Mouse (Mus musculus): ENCODE data around the gene Tarm1. TPM values are rescaled to one million over a fixed set of nuclear protein-coding genes. Genes with fewer than 3 reads are reported as not detected.

The Tarm1 gene
- total RNA-seq, 2 experiments from 2014 or later = not detected

- no peak for DNase-seq (ENCODE audit: extremely low spot score in 1 of 2, low spot score in 1 of 2)
Measured at GRCm38 (mm10) chr7:3442476-3443062, 59.9 kb downstream of the Tarm1 start.

DNA sequence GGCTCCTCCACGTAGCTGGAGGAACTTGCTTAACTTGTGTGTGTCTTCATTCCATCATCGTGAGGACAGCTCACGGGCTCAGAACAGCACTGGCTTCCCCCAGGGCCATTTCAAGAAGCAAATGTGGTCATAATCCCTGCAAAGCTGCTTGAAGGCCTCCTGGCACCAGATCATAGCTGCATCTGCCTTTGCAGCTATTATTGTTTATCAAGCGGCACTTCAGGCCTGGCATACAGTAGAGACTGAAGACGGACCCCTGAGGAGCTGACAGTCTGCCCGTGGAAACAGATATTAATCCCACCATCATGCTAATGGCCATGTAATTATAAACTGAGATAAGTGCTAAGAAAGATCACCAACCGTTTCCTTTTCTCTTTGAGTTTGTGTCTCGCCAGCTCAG is 61.9 kb downstream of the Tarm1 start:
- DNase-seq (ENCODE audit: extremely low spot score in 1 of 2, low spot score in 1 of 2) = no peak

GRCm38 (mm10) chr7:3439984-3440383 is 62.4 kb downstream of the Tarm1 start:
- no peak for DNase-seq (ENCODE audit: extremely low spot score in 1 of 2, low spot score in 1 of 2)

DNA sequence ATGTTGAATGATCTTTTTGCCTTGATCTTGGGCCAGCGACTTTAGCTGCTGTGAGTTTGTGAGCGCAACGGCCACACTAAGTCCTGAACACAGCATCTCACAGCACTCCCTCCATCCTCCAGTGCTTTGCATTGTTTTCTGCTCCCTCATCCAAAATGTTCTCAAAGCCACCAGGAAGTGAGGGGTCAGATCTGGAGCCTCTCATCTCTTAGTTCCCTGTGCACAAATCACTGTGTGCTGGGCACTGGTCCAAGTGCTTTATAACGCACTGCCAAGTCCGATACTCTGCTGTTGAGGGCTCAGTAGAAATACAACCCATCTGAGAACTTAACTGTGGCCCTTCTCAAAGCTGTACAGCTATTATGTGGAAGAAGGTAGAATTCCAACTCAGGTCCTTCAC is 64.5 kb downstream of the Tarm1 start:
- DNase-seq (ENCODE audit: extremely low spot score in 1 of 2, low spot score in 1 of 2) = no peak

Other genes starting within 250 kb of the Tarm1 start
- gene Myadm, start 213.5 kb downstream of the Tarm1 start, total RNA-seq (2021) = 10 to 100 TPM; 73.5 to 82.2 TPM
- gene Prkcg, start 213.4 kb downstream of the Tarm1 start, total RNA-seq (2021) = 100 to 1,000 TPM; 540 to 555 TPM
- gene Cacng7, start 169.7 kb downstream of the Tarm1 start, total RNA-seq (2021) = 100 to 1,000 TPM; 140 TPM
- 100 to 1,000 TPM; 380 to 428 TPM for gene Cacng8, start 111.9 kb downstream of the Tarm1 start, total RNA-seq (2021)
- gene Cacng6, start 78.4 kb downstream of the Tarm1 start, total RNA-seq (2021) = 1 to 10 TPM; 1.3 to 2.2 TPM
- gene Oscar, start 113.5 kb upstream of the Tarm1 start, total RNA-seq (2021) = under 1 TPM; 0.54 to 0.99 TPM
- gene Ndufa3, start 114.7 kb upstream of the Tarm1 start, total RNA-seq (2021) = 100 to 1,000 TPM; 576 to 686 TPM
- 10 to 100 TPM; 36.0 to 40.5 TPM for gene Tfpt, start 127.3 kb upstream of the Tarm1 start, total RNA-seq (2021)
- 10 to 100 TPM; 51.7 to 54.2 TPM for gene Prpf31, start 127.4 kb upstream of the Tarm1 start, total RNA-seq (2021)
- 10 to 100 TPM; 49.7 to 61.3 TPM for gene Cnot3, start 142.6 kb upstream of the Tarm1 start, total RNA-seq (2021)
- 1 to 10 TPM; 5.3 to 5.5 TPM for gene Leng1, start 163.2 kb upstream of the Tarm1 start, total RNA-seq (2021)
- gene Tmc4, start 174.9 kb upstream of the Tarm1 start, total RNA-seq (2021) = 1 to 10 TPM; 4.6 to 8.1 TPM
- 10 to 100 TPM; 75.7 to 87.8 TPM for gene Tsen34, start 190.2 kb upstream of the Tarm1 start, total RNA-seq (2021)
- 100 to 1,000 TPM; 133 to 153 TPM for gene Mboat7, start 190.9 kb upstream of the Tarm1 start, total RNA-seq (2021)
- gene Rps9, start 201.4 kb upstream of the Tarm1 start, total RNA-seq (2021) = 100 to 1,000 TPM; 367 to 434 TPM
- under 1 TPM in 1 of 2 experiments, not detected in 1; 0.12 TPM for gene Pirb, start 217.8 kb upstream of the Tarm1 start, total RNA-seq (2021)